Mouse (Mus musculus): ENCODE data around the gene Prickle3. TPM values are rescaled to one million over a fixed set of nuclear protein-coding genes. Genes with fewer than 3 reads are reported as not detected.

Gene Prickle3
- 7.0 and 8.7 TPM in 2 replicates for total RNA-seq (2015)
- total RNA-seq (2017), result 7.9 and 9.3 TPM in 2 replicates

- peak; percentile 97 for ATAC-seq (ENCODE audit: poor library complexity, severe bottlenecking)
Observed at GRCm38 (mm10) chrX:7657221-7657639, at the start of gene Prickle3. Gene Prickle3, plus strand, starts transcription at chrX:7657260.

- no peak for ATAC-seq (ENCODE audit: poor library complexity, severe bottlenecking)
Observed at GRCm38 (mm10) chrX:7610035-7610434, 47.0 kb upstream of the Prickle3 start.

GRCm38 (mm10) chrX:7610536-7611258, 46.4 kb upstream of the Prickle3 start:
- ATAC-seq (ENCODE audit: poor library complexity, severe bottlenecking), result no peak

- no peak; the same call in 1 of the 2 replicates for ATAC-seq (ENCODE audit: poor library complexity, severe bottlenecking)
Observed at GRCm38 (mm10) chrX:7617889-7618551, 39.0 kb upstream of the Prickle3 start.

- peak; percentile 80 for ATAC-seq (ENCODE audit: poor library complexity, severe bottlenecking)
Observed at GRCm38 (mm10) chrX:7632560-7632959, 24.5 kb upstream of the Prickle3 start.

GRCm38 (mm10) chrX:7635101-7635500, 22.0 kb upstream of the Prickle3 start:
- ATAC-seq (ENCODE audit: poor library complexity, severe bottlenecking), result no peak

- peak; percentile 89 for ATAC-seq (ENCODE audit: poor library complexity, severe bottlenecking)
Observed at GRCm38 (mm10) chrX:7638401-7639091, 18.5 kb upstream of the Prickle3 start, which contains the start of gene Syp. Gene Syp, plus strand, starts transcription at chrX:7638471.

GRCm38 (mm10) chrX:7639536-7640325, 17.3 kb upstream of the Prickle3 start:
- ATAC-seq (ENCODE audit: poor library complexity, severe bottlenecking), result no peak

- ATAC-seq (ENCODE audit: poor library complexity, severe bottlenecking), result no peak
Observed at GRCm38 (mm10) chrX:7640785-7641184, 16.3 kb upstream of the Prickle3 start.

- no peak for ATAC-seq (ENCODE audit: poor library complexity, severe bottlenecking)
Observed at GRCm38 (mm10) chrX:7645349-7645748, 11.7 kb upstream of the Prickle3 start.

GRCm38 (mm10) chrX:7648671-7649304, 8.3 kb upstream of the Prickle3 start:
- ATAC-seq (ENCODE audit: poor library complexity, severe bottlenecking), result peak; percentile 94

GRCm38 (mm10) chrX:7658031-7658784, 1.1 kb downstream of the Prickle3 start:
- 0 out of 2 replicates have a peak, but pooled peaks have one; percentile 33 for ATAC-seq (ENCODE audit: poor library complexity, severe bottlenecking)

- no peak for ATAC-seq (ENCODE audit: poor library complexity, severe bottlenecking)
Observed at GRCm38 (mm10) chrX:7658785-7659589, 1.9 kb downstream of the Prickle3 start.

GRCm38 (mm10) chrX:7661086-7661485, 4.0 kb downstream of the Prickle3 start:
- ATAC-seq (ENCODE audit: poor library complexity, severe bottlenecking), result no peak

- 0 out of 2 replicates have a peak, but pooled peaks have one; percentile 33 for ATAC-seq (ENCODE audit: poor library complexity, severe bottlenecking)
Observed at GRCm38 (mm10) chrX:7662936-7663335, 5.9 kb downstream of the Prickle3 start.

GRCm38 (mm10) chrX:7664791-7665190, 7.7 kb downstream of the Prickle3 start:
- ATAC-seq (ENCODE audit: poor library complexity, severe bottlenecking), result no peak

GRCm38 (mm10) chrX:7665739-7666502, 8.9 kb downstream of the Prickle3 start:
- ATAC-seq (ENCODE audit: poor library complexity, severe bottlenecking), result no peak

- ATAC-seq (ENCODE audit: poor library complexity, severe bottlenecking), result peak; percentile 66
Observed at GRCm38 (mm10) chrX:7670390-7670881, 13.4 kb downstream of the Prickle3 start.
